Mouse (Mus musculus): ENCODE data around the gene Tgfb1i1. TPM values are rescaled to one million over a fixed set of nuclear protein-coding genes. Genes with fewer than 3 reads are reported as not detected.

Tgfb1i1 gene
- total and polyA plus RNA-seq, 3 experiments: 0.36 TPM; not detected in 2

DNA sequence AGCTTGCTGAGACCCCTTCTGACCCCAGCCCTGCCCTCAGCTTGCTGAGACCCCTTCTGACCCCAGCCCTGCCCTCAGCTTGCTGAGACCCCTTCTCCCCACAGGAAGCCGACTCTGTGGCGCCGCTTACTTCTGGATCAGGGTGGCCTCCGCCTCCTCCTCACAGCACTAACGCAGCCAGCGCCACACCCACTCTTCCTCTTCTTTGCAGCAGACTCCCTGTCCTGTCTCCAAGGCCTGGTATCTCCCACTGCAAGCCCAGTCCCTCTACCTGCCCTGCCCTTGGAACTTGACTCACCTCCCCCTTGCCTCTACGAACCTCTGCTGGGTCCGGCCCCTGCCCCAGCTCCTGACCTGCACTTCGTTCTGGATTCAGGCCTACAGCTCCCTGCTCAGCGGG is 2.7 kb upstream of the Tgfb1i1 start:
- H3K36me3 ChIP-seq (replicated peaks in 1 of 2; ENCODE audit: control insufficient read depth in 1 of 2, insufficient read depth in 1 of 2, low read length in 1 of 2): peaks cover 51 to 61% of the 10 kb centered on the region in 2 experiments
- no peak overlapping the region for H3K27ac ChIP-seq (ENCODE audit: insufficient read depth, low read depth)
- TF ChIP-seq ZNF384 (IDR thresholded peaks at IDR 0.05; ENCODE audit: low read depth, low read length) (no peak), USF2 (conservative IDR thresholded peaks at IDR 0.05; ENCODE audit: low read depth, low read length) (no peak), TCF12 (IDR thresholded peaks at IDR 0.05; ENCODE audit: low read depth, low read length) (no peak), ZKSCAN1 (IDR thresholded peaks at IDR 0.05; ENCODE audit: borderline replicate concordance, low read depth, low read length) (no peak), UBTF (IDR thresholded peaks at IDR 0.05; ENCODE audit: low read depth, low read length) (no peak), MYC (IDR thresholded peaks at IDR 0.05; ENCODE audit: low read depth, low read length) (no peak), GABPA (IDR thresholded peaks at IDR 0.05; ENCODE audit: insufficient replicate concordance, low read depth, low read length) (no peak), USF1 (IDR thresholded peaks at IDR 0.05; ENCODE audit: low read depth, low read length) (no peak), MEF2A (IDR thresholded peaks at IDR 0.05; ENCODE audit: borderline replicate concordance, low read depth, low read length) (no peak), ETS1 (conservative IDR thresholded peaks at IDR 0.05; ENCODE audit: low read depth, low read length) (no peak), EP300 (IDR thresholded peaks at IDR 0.05; ENCODE audit: low read length) (no peak), KAT2A (IDR thresholded peaks at IDR 0.05; ENCODE audit: insufficient replicate concordance, low read length) (no peak), ZC3H11A (IDR thresholded peaks at IDR 0.05; ENCODE audit: low read depth, low read length) (no peak), CTCF (conservative IDR thresholded peaks at IDR 0.05 in 1 of 2, IDR thresholded peaks at IDR 0.05 in 1 of 2; ENCODE audit: low read depth in 2 of 2, low read length in 2 of 2) (no peak), MAX (IDR thresholded peaks at IDR 0.05; ENCODE audit: low read length) (no peak), JUN (IDR thresholded peaks at IDR 0.05; ENCODE audit: insufficient read depth, low read depth, low read length) (no peak)

DNA sequence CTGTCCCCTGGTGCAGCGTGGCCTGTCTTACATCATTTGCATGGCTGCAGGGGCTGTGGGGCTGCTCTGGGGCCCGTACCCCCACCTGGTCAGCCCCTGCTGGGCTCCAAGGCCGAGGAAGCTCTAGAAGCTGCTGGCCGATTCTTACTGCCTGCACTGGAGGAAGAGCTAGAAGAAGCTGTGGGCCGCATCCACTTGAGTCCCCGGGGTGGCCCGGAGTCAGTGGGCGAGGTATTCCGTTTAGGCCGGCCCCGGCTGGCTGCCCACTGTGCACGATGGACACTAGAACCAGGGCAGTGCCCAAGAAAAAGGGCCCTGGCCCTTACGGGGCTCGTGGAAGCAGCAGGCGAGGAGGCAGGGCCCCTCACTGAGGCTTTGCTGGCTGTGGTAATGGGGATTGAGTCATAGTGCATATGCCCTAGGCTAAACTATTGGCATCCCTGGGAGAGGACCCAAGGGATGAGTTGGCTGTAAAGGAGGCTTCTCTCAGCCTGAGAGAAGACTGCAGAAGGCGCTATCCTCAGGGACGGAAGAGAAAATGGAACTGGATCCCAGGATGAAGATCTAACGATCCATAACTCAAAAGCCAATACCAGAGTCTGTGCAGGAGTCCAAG is 2.1 kb upstream of the Tgfb1i1 start:
- Histone ChIP-seq H3K9me3 (replicated peaks; ENCODE audit: low read length) (no peaks in the 10 kb centered on the region), H3K4me2 (ENCODE audit: insufficient read depth, low read depth, poor library complexity, severe bottlenecking) (no peak overlapping the region), H3K4me3 (replicated peaks in 1 of 3; ENCODE audit: low read depth in 2 of 3, low read length in 2 of 3, poor library complexity in 1 of 3) (no peak overlapping the region), H3K36me3 (replicated peaks in 1 of 2; ENCODE audit: control insufficient read depth in 1 of 2, insufficient read depth in 1 of 2, low read length in 1 of 2) (peaks cover 51 to 65% of the 10 kb centered on the region in 2 experiments), H3K9ac (ENCODE audit: insufficient read depth, low read depth) (no peak overlapping the region), H3K79me2 (replicated peaks; ENCODE audit: control insufficient read depth, extremely low read depth, insufficient read depth, poor library complexity, severe bottlenecking) (no peaks in the 10 kb centered on the region), H3K27ac (ENCODE audit: insufficient read depth, low read depth) (no peak overlapping the region), H3K27me3 (replicated peaks) (no peaks in the 10 kb centered on the region), H3K4me1 (ENCODE audit: control insufficient read depth in 1 of 2, insufficient read depth in 2 of 2) (peaks cover 2 to 15% of the 10 kb centered on the region in 2 experiments; a peak in 3 of 4 replicates)
- DNase-seq (ENCODE audit: extremely low read depth): no peak
- TF ChIP-seq CHD1 (IDR thresholded peaks at IDR 0.05; ENCODE audit: low read depth, low read length) (no peak), MAZ (IDR thresholded peaks at IDR 0.05; ENCODE audit: low read depth, low read length) (no peak), EP300 (IDR thresholded peaks at IDR 0.05; ENCODE audit: low read length) (no peak), RAD21 (IDR thresholded peaks at IDR 0.05; ENCODE audit: low read depth, low read length) (no peak), MXI1 (IDR thresholded peaks at IDR 0.05; ENCODE audit: low read depth, low read length) (no peak), ZNF384 (IDR thresholded peaks at IDR 0.05; ENCODE audit: low read depth, low read length) (no peak), SIN3A (IDR thresholded peaks at IDR 0.05; ENCODE audit: low read length) (no peak)
- in situ Hi-C loops (cut with MboI; ENCODE audit: low pct_ligation_motif_present, low pct_unique_long_range_greater_than_20kb, low sequenced_read_pairs): no loop called here
- dilution Hi-C loops (cut with MboI; ENCODE audit: extremely low pct_ligation_motif_present, extremely low pct_unique_long_range_greater_than_20kb, low sequenced_read_pairs): no loop called here

More for the DNA sequence above, 2.7 kb upstream of the Tgfb1i1 start:
- Histone ChIP-seq H3K4me1 (ENCODE audit: control insufficient read depth in 1 of 2, insufficient read depth in 2 of 2) (peaks cover 2 to 19% of the 10 kb centered on the region in 2 experiments; a peak in 3 of 4 replicates), H3K79me2 (replicated peaks; ENCODE audit: control insufficient read depth, extremely low read depth, insufficient read depth, poor library complexity, severe bottlenecking) (no peaks in the 10 kb centered on the region), H3K9ac (ENCODE audit: insufficient read depth, low read depth) (no peak overlapping the region), H3K9me3 (replicated peaks; ENCODE audit: low read length) (no peaks in the 10 kb centered on the region), H3K4me2 (ENCODE audit: insufficient read depth, low read depth, poor library complexity, severe bottlenecking) (no peak overlapping the region), H3K4me3 (replicated peaks in 1 of 3; ENCODE audit: low read depth in 2 of 3, low read length in 2 of 3, poor library complexity in 1 of 3) (no peak overlapping the region), H3K27me3 (replicated peaks) (no peaks in the 10 kb centered on the region)
- dilution Hi-C loops (cut with MboI; ENCODE audit: extremely low pct_ligation_motif_present, extremely low pct_unique_long_range_greater_than_20kb, low sequenced_read_pairs): no loop called here
- in situ Hi-C loops (cut with MboI; ENCODE audit: low pct_ligation_motif_present, low pct_unique_long_range_greater_than_20kb, low sequenced_read_pairs): no loop called here
- no peak for DNase-seq (ENCODE audit: extremely low read depth)

Measured in CH12.LX (cell line).